Mouse (Mus musculus) fibroblast of lung, adult 2 months (primary cell): ENCODE measurements around the gene Rad51b.

Experiments
- DNase-seq: peaks from one replicate; pipeline ENCODE4 v3.0.0-alpha.2; 2011; ENCODE audit warnings: low read depth

The Rad51b gene

GRCm38 (mm10) chr12:79577525-79577924 lies 280.4 kb downstream of the Rad51b start:
- DNase-seq = no peak

DNA sequence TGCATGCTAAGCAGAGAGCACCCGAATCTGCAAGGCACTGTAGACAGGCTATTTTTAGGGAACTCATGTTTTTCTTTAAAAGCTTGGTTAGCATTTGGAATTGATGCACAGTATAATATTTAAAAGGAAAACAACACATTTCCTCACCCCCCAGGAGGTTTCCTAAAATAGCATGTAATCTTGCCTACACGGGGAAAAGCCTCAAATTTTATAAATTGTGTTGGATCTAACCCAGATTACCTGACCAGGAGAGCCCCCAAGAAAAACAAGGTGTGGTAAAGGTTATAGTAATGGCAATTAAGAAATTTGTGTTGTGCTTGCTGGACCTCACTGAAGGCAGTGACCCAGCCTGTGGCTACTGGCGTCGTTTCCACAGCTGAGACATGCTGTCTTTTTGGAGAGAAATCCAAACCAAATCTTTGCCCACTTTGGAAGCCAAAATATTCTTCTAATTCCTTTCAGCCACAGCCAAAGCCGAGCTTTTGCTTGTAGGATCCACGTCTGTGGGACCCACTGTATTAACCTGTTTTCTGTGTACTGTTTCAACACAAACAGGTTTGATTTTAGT lies 282.0 kb downstream of the Rad51b start:
- DNase-seq = peak; percentile 81

DNA sequence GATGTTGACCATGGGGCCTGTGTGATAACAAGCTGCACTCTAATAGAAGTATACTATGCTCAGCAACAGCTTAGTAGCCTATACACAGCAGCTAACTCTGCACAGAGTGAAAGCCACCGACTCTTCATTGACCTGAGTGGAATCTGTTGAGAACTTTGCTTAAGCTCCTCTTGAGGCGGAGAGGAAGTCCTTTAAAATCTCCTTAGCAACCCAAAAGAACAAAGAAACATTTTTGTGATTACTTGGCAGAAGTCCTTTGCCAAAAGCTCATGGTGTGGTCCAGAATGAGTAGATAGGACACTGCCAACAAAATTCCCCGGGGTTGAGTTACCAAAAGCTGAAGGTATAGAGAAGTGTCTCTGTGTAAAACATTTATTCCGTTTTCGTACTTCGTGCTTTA lies 282.8 kb downstream of the Rad51b start:
- no peak for DNase-seq

DNA sequence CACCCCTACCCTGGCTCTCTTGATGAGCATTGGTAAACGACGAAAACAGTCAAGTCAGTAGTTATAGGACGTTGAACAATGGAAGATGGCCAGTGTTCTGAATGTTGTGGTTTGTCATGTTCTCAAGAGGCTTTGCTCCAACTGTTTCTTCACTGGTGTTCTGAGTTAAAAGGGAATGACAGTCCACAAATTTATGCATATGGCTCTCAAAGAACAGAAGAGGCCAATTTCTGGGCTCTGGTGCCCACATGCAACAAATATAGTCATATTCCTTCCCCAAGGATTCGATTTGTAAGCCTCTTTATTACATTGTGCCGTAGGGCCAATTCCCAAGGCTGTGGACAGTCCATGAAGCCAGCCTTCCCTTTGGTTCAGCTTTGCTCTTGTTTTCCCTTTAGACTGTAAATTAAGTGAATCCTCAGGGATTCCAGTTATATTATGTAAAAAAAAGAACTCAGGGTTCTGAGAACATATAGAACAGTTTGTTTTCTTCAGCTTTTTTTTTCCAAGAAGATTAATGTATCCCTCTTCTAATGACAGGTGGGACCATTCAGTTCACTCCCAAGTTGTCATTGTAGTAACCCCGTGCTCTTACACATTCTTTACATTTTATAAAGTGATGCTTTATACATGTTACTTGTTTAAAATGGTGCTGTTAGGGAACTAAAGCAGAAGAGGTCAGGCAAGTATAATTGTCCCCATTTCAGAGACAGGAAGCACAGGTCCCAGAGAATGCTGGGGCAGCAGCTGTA lies 287.6 kb downstream of the Rad51b start:
- no peak for DNase-seq

DNA sequence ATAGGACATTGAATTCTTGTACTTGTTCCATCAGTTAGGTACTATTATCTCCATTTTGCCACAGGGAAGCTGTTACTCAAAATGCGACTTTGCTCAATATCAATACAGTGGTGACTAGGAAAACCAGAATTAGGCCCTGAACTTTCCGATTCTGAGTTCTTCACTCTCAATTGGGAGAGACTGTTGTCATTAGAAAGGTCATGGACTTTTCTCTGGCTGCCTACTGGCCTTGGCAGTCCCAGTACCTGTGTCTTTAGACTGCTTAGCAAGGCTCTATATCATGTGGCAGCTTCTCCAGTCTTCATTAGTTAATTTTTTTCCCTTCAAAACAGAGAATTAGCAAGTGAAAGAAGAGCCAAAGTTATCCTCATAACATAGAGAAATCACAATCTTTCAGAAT lies 288.3 kb downstream of the Rad51b start:
- DNase-seq = no peak

- DNase-seq = no peak
Measured at GRCm38 (mm10) chr12:79588831-79589230, 291.7 kb downstream of the Rad51b start.

- no peak for DNase-seq
Measured at GRCm38 (mm10) chr12:79592206-79592605, 295.1 kb downstream of the Rad51b start.

DNA sequence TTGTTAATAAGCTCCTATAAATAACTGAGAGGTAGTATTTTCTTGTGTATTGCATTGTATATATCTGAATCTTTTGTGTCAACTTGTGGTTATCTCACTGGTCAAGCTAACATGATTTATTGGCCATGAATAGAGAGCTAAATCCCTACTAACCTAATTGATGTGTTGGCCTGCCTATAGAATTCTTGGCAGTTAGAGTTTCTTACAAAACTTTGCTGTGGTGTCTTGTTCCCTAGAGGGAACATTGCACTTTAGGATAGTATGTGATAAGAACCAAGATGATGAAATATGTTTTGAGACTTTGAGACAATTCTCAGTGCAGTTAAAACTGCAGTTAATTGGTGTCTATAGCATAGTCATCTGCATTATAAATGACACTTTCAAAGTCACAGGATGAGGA lies 299.8 kb downstream of the Rad51b start:
- no peak for DNase-seq

- DNase-seq = no peak
Measured at GRCm38 (mm10) chr12:79597351-79597750, 300.3 kb downstream of the Rad51b start.

- no peak for DNase-seq
Measured at GRCm38 (mm10) chr12:79597786-79598185, 300.7 kb downstream of the Rad51b start.

- peak; percentile 74 for DNase-seq
Measured at GRCm38 (mm10) chr12:79598496-79598895, 301.4 kb downstream of the Rad51b start.

DNA sequence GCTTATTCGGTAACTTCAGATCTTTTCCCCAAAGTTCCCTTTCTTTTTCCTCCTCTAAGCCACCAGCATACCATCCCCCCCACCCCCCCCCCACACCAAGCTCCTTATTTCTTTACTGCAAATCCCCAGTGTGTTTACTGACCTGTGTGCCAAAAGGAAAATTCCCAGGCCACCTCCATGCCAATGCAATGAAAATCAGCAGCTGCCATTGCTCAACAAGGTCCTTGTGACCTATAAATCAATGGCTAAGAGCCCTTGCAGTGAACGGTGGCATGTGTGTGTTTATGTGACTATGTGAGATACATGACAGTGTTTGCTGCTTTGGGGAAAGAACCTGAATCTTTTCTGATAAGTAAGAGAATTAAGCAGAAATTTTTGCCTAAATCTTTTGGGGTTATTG lies 301.8 kb downstream of the Rad51b start:
- peak; percentile 57 for DNase-seq

DNA sequence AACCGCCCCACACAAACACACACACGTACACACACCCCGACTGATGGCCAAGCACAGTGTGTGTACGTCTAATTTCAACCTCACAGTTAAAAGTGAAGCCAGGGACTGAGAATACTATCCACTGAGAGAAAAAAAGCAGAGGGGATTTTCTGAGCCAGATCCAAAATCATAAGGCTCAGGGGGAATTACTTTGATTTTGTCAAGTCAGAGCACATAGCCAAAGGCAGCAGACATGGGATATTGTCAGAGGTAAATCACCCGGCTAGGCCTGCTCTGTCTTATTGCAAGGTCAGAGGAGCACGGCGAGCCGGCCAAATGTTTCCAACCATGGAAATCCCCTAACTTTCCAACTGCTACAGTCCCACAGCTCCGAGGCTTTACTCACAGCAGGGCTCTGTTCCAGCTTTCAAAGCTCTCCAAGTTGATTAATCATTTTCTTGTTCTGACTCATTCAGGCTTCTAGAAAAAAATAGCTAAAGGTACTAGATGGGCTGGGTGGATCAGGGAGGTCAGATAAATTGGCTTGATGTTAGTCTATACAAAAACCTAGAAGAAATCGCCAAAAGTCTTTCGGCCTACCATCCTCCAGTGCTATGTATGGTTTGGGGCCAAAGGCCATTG lies 303.2 kb downstream of the Rad51b start:
- peak; percentile 98 for DNase-seq

- DNase-seq = no peak
Measured at GRCm38 (mm10) chr12:79602641-79603040, 305.6 kb downstream of the Rad51b start.

DNA sequence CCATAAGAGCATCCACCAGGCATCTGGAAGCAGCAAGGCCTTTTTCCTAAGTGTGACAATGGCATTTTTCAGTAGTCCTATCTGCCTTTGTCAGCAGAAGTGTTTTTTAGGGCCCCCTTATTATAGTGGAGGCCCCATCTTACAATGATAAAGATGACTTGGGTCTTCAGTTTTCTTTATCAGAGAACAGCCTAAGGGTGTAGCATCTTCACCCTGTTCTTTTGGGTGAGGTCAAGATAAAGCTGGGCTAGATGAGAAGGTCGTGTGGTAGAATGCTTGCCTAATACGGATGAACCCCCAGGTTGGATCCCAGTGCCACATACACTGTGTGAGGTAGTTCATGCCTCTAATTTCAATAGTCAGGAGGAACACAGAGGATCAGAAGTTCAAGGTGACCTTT lies 307.8 kb downstream of the Rad51b start:
- DNase-seq = no peak

GRCm38 (mm10) chr12:79606197-79606631 lies 309.1 kb downstream of the Rad51b start:
- no peak for DNase-seq

- DNase-seq = no peak
Measured at GRCm38 (mm10) chr12:79609399-79610010, 312.4 kb downstream of the Rad51b start.

- DNase-seq = no peak
Measured at GRCm38 (mm10) chr12:79610511-79611103, 313.5 kb downstream of the Rad51b start.

DNA sequence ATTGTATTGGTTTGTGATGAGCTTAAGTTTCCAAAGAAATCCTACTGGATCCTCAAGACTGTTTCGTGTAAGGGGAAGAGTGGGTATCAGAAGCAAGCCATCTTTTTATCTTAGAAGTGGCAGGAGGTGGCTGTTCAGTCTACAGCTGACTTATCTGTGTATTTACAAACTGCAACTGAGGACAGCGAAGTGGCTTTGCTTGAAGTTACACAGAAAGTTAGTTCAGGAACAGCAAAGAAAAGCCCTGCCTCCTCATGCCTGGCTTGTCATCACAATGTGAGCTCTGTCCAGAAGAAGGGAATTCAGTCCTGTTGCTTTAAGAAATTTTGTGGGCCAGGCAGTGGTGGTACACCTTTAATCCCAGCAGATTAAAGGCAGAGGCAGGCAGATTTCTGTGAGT lies 314.6 kb downstream of the Rad51b start:
- DNase-seq = no peak

DNA sequence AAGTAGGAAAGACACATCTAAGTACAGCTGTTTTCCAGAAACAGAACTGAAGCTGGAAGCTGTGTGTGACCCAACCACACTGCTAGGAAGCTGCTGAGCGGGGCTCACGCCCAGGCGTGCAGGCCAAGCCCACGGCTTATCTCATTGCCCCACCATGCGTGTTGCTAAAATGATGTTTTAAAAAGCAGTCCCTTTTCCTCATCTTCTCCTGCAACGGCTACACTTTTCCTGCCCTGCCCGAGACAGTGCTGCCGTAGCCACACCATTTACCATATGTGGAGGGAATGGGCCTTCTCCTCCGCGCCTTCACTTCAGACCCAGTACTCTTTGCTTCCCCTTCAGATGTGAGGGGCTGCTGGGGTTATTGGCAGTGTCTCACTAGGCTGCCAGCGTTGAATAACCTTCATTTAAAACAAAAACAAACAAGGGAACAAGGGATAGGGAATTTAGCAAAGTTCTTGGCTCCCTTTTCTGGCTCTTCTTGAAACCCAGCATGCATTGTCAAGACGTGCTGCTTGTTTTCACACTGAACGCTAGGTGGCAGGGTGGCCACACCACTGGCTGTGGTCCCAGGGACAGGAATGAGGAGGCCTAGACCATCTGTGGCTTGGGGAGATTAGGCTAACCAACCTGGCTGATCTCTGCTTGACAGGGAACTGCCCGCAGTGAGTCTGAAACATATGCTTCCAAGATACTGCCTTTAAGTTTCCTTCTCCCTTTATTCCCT lies 315.4 kb downstream of the Rad51b start:
- DNase-seq = peak; percentile 86

DNA sequence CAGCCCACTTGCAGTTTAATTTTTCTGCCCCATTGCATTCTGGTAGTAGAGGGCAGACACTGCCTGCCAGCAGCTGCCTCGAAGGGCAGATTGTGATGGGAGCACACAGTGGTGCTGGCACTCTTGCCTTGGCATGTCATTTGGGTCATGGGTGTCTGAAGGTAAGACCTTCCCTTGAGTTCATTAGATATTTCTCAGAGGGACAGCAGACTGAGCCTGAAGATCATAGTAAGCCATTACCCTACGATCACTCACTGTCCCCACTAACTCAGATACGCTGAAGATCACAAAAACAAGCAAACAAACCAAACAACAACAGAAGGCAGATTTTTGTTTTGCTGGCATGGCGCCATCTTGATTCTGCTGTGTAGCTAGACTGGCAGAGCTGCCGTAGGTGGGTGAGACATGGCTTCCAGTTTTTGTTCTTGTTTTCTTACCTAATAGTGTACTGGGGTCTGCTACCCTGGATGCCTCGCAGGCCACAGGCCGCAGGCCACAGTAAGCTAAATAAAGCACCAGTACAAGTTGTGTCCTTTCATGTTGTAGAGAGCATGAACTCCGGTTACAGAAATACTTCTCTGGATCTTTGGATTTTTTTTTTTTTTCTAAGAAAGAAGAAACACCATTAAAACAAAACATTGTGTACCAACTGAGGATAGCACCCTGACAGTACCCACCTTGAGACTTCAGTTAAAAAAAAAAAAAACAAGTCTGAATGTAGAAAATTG lies 316.1 kb downstream of the Rad51b start:
- DNase-seq = no peak
